Mouse (Mus musculus) neural tube, embryonic 11.5 days (tissue): ENCODE results near the gene Vav1. TPM values are rescaled to one million over a fixed set of nuclear protein-coding genes. Genes with fewer than 3 reads are reported as not detected.

Experiments
- ATAC-seq: fragments of 200-750 bp; cut with Nextera tagmentation; 2 replicates; pipeline ENCODE4 v1.8.0; 2017; ENCODE audit warnings: moderate number of reproducible peaks, mild to moderate bottlenecking, moderate TSS enrichment, moderate library complexity; ENCODE audit not compliant: insufficient read depth, low FRiP score, low TSS enrichment
- DNase-seq: peaks from one replicate; pipeline ENCODE4 v3.0.0-alpha.2; 2015; ENCODE audit warnings: low spot score
- H3K27ac ChIP-seq: fragments of 300-500 bp; sonication (generic); 2 replicates; pipeline ENCODE4 v1.5.1; 2014; ENCODE audit warnings: low read depth, mild to moderate bottlenecking, low read length
- H3K27me3 ChIP-seq: fragments of 300-500 bp; sonication (generic); 2 replicates; pipeline ENCODE4 v1.6.1; 2014; ENCODE audit warnings: mild to moderate bottlenecking, low read length, mixed read lengths; ENCODE audit not compliant: control insufficient read depth, insufficient read depth
- H3K36me3 ChIP-seq: fragments of 300-500 bp; sonication (generic); 2 replicates; pipeline ENCODE4 v1.6.1; 2014; ENCODE audit warnings: mild to moderate bottlenecking, low read length, moderate library complexity, mixed read lengths; ENCODE audit not compliant: control insufficient read depth, insufficient read depth
- H3K4me1 ChIP-seq: fragments of 300-500 bp; sonication (generic); 2 replicates; pipeline ENCODE4 v1.6.1; 2014; ENCODE audit warnings: low read length, mixed read lengths; ENCODE audit not compliant: control insufficient read depth, insufficient read depth
- H3K4me2 ChIP-seq: fragments of 300-500 bp; sonication (generic); 2 replicates; pipeline ENCODE4 v1.6.1; 2014; ENCODE audit warnings: low read depth, mild to moderate bottlenecking, moderate library complexity
- H3K4me3 ChIP-seq: fragments of 300-500 bp; sonication (generic); 2 replicates; pipeline ENCODE4 v1.5.1; 2014; ENCODE audit warnings: low read depth, low read length
- H3K9ac ChIP-seq: fragments of 300-500 bp; sonication (generic); 2 replicates; pipeline ENCODE4 v1.6.1; 2014; ENCODE audit warnings: mild to moderate bottlenecking, low read length
- H3K9me3 ChIP-seq: fragments of 300-500 bp; sonication (generic); 2 replicates; pipeline ENCODE4 v1.6.1; 2016; ENCODE audit warnings: low read length; ENCODE audit not compliant: control insufficient read depth
- WGBS: fragments of 180-500 bp; shearing (Covaris S2); extraction: QIAGEN DNeasy Blood & Tissue Kit; methylation state at CpG from one replicate; pipeline ENCODE4 v1.1.7; 2014; 5-methylcytosine and 5-hydroxymethylcytosine counted together
- polyA plus RNA-seq: library from polyadenylated mRNA; unstranded; fragments of >200 nt; fragmentation: Nextera tagmentation; extraction: Ambion mirVana; gene quantifications from 2 replicates; pipeline ENCODE4 v1.2.1, GENCODE M21; 2014

Vav1 gene
- polyA plus RNA-seq, 1 experiment from 2014 or later: 1.9 TPM

GRCm38 (mm10) chr17:57347017-57347416, 68.1 kb downstream of the Vav1 start:
- DNase-seq (no peak), ATAC-seq (no peak)
- Histone ChIP-seq H3K4me1 (no peaks in the 10 kb centered on the region), H3K27me3 (no peaks in the 10 kb centered on the region), H3K4me2 (no peak overlapping the region), H3K9ac (no peak overlapping the region), H3K27ac (no peak overlapping the region), H3K4me3 (no peak overlapping the region), H3K36me3 (no peaks in the 10 kb centered on the region), H3K9me3 (no peaks in the 10 kb centered on the region)
- WGBS: 75% methylated on average over 6 of the region's 6 CpGs

- H3K4me2 ChIP-seq: no peak overlapping the region
- no peak overlapping the region for H3K27ac ChIP-seq
- no peak overlapping the region for H3K4me3 ChIP-seq
- no peak for ATAC-seq
- H3K27me3 ChIP-seq: no peaks in the 10 kb centered on the region
- no peak for DNase-seq
- WGBS: 88% methylated on average over 2 of the region's 2 CpGs
- no peaks in the 10 kb centered on the region for H3K9me3 ChIP-seq
- no peak overlapping the region for H3K9ac ChIP-seq
- no peaks in the 10 kb centered on the region for H3K4me1 ChIP-seq
- no peaks in the 10 kb centered on the region for H3K36me3 ChIP-seq
Observed at GRCm38 (mm10) chr17:57347781-57348180, 68.9 kb downstream of the Vav1 start.

- Histone ChIP-seq H3K9ac (no peak overlapping the region), H3K9me3 (no peaks in the 10 kb centered on the region), H3K27me3 (no peaks in the 10 kb centered on the region), H3K4me2 (no peak overlapping the region), H3K4me3 (no peak overlapping the region), H3K4me1 (no peaks in the 10 kb centered on the region), H3K27ac (no peak overlapping the region), H3K36me3 (no peaks in the 10 kb centered on the region)
- ATAC-seq: no peak
- DNase-seq: no peak
- 73% methylated on average over 5 of the region's 5 CpGs for WGBS
Observed at GRCm38 (mm10) chr17:57349067-57349466, 70.2 kb downstream of the Vav1 start.

GRCm38 (mm10) chr17:57350212-57350611, 71.3 kb downstream of the Vav1 start:
- H3K4me3 ChIP-seq: no peak overlapping the region
- H3K36me3 ChIP-seq: no peaks in the 10 kb centered on the region
- H3K4me2 ChIP-seq: no peak overlapping the region
- H3K27ac ChIP-seq: no peak overlapping the region
- no peaks in the 10 kb centered on the region for H3K4me1 ChIP-seq
- 86% methylated on average over 5 of the region's 5 CpGs for WGBS
- no peak for ATAC-seq
- H3K9me3 ChIP-seq: no peaks in the 10 kb centered on the region
- no peak overlapping the region for H3K9ac ChIP-seq
- no peak for DNase-seq
- H3K27me3 ChIP-seq: no peaks in the 10 kb centered on the region

- Histone ChIP-seq H3K36me3 (no peaks in the 10 kb centered on the region), H3K9ac (no peak overlapping the region), H3K4me2 (no peak overlapping the region), H3K27ac (no peak overlapping the region), H3K9me3 (no peaks in the 10 kb centered on the region), H3K27me3 (no peaks in the 10 kb centered on the region), H3K4me1 (no peaks in the 10 kb centered on the region), H3K4me3 (no peak overlapping the region)
- ATAC-seq (no peak), DNase-seq (no peak)
- 95% methylated on average over 9 of the region's 9 CpGs for WGBS
Observed at GRCm38 (mm10) chr17:57351107-57351506, 72.2 kb downstream of the Vav1 start.

GRCm38 (mm10) chr17:57358441-57358840, 79.5 kb downstream of the Vav1 start, which contains the start of gene Adgre1:
Gene Adgre1 (plus strand): TSS chr17:57358691.
- 26% methylated on average over 1 of the region's 1 CpGs for WGBS
- no peaks in the 10 kb centered on the region for H3K27me3 ChIP-seq
- no peak for DNase-seq

GRCm38 (mm10) chr17:57359485-57360241, 80.8 kb downstream of the Vav1 start:
- no peak overlapping the region for H3K4me3 ChIP-seq
- H3K4me2 ChIP-seq: no peak overlapping the region
- no peaks in the 10 kb centered on the region for H3K27me3 ChIP-seq
- 87% methylated on average over 11 of the region's 11 CpGs for WGBS
- no peak overlapping the region for H3K9ac ChIP-seq
- ATAC-seq (no peak), DNase-seq (no peak)
- no peaks in the 10 kb centered on the region for H3K4me1 ChIP-seq
- H3K36me3 ChIP-seq: no peaks in the 10 kb centered on the region
- H3K9me3 ChIP-seq: no peaks in the 10 kb centered on the region
- H3K27ac ChIP-seq: no peak overlapping the region

More at GRCm38 (mm10) chr17:57358441-57358840, 79.5 kb downstream of the Vav1 start, which contains the start of gene Adgre1:
- no peaks in the 10 kb centered on the region for H3K9me3 ChIP-seq
- no peak for ATAC-seq
- H3K4me2 ChIP-seq: no peak within 1 kb of the TSS
- H3K9ac ChIP-seq: no peak within 1 kb of the TSS
- H3K36me3 ChIP-seq: no peaks in the 10 kb centered on the region
- H3K4me1 ChIP-seq: no peaks in the 10 kb centered on the region
- H3K4me3 ChIP-seq: no peak within 1 kb of the TSS
- no peak within 1 kb of the TSS for H3K27ac ChIP-seq

Other genes starting within 250 kb of the Vav1 start
- gene Khsrp, start 247.6 kb upstream of the Vav1 start, polyA plus RNA-seq: 45.4 and 46.2 TPM in 2 replicates
- gene Slc25a41, start 237.4 kb upstream of the Vav1 start, polyA plus RNA-seq: 0.20 TPM in 1 of 2 replicates, not detected in the other
- 1.2 and 1.9 TPM in 2 replicates for gene Crb3, start 220.0 kb upstream of the Vav1 start, polyA plus RNA-seq
- 16.8 and 18.5 TPM in 2 replicates for gene Slc25a23, start 219.2 kb upstream of the Vav1 start, polyA plus RNA-seq
- 2.8 and 2.9 TPM in 2 replicates for gene Dennd1c, start 200.6 kb upstream of the Vav1 start, polyA plus RNA-seq
- 200 and 229 TPM in 2 replicates for gene Tubb4a, start 191.3 kb upstream of the Vav1 start, polyA plus RNA-seq
- gene Tnfsf9, start 173.8 kb upstream of the Vav1 start, polyA plus RNA-seq: 6.1 and 6.8 TPM in 2 replicates
- gene Cd70, start 129.3 kb upstream of the Vav1 start, polyA plus RNA-seq: 0.28 TPM in 1 of 2 replicates, not detected in the other
- 0.28 TPM in 1 of 2 replicates, not detected in the other for gene Tnfsf14, start 84.9 kb upstream of the Vav1 start, polyA plus RNA-seq
- gene C3, start 51.0 kb upstream of the Vav1 start, polyA plus RNA-seq: 0.49 and 0.66 TPM in 2 replicates
- gene Gpr108, start 30.7 kb upstream of the Vav1 start, polyA plus RNA-seq: 24.2 and 29.1 TPM in 2 replicates
- gene Trip10, start 29.6 kb upstream of the Vav1 start, polyA plus RNA-seq: 21.3 and 21.7 TPM in 2 replicates
- 2.7 and 3.6 TPM in 2 replicates for gene Adgre1, start 79.6 kb downstream of the Vav1 start, polyA plus RNA-seq